Mouse (Mus musculus) ES-Bruce4 (cell line): ENCODE measurements at regions not wholly inside any gene's neighbourhood (a gene's known extent, or its start where the extent isn't known, plus 50 kb on each side); places are given as distances from the start of the nearest gene placed in this dataset.

Experiments
- H3K27ac ChIP-seq: 2 replicates; pipeline ENCODE4 v1.5.1; 2012; ENCODE audit warnings: low read length, inconsistent platforms; ENCODE audit not compliant: insufficient read depth
- H3K27me3 ChIP-seq: 2 replicates; pipeline ENCODE4 v1.6.1; 2012; ENCODE audit warnings: mild to moderate bottlenecking, low read length, inconsistent platforms; ENCODE audit not compliant: control insufficient read depth, poor library complexity, insufficient read depth, severe bottlenecking
- H3K36me3 ChIP-seq: 2 replicates; pipeline ENCODE4 v1.6.1; 2012; ENCODE audit warnings: inconsistent platforms, mild to moderate bottlenecking, low read length, moderate library complexity; ENCODE audit not compliant: control insufficient read depth, poor library complexity, insufficient read depth, severe bottlenecking
- H3K4me1 ChIP-seq: one replicate; pipeline ENCODE4 v1.8.1; 2011; ENCODE audit warnings: low read length; ENCODE audit not compliant: control insufficient read depth, insufficient read depth
- H3K4me3 ChIP-seq: 2 replicates; pipeline ENCODE4 v1.5.1; 2011; ENCODE audit warnings: low read depth, mild to moderate bottlenecking, low read length
- H3K9ac ChIP-seq: 2 replicates; pipeline ENCODE4 v1.6.1; 2012; ENCODE audit warnings: low read depth, mild to moderate bottlenecking, inconsistent platforms; ENCODE audit not compliant: poor library complexity, severe bottlenecking
- H3K9me3 ChIP-seq: replicated peaks from 2 replicates; pipeline ENCODE4 v1.6.1; 2012; ENCODE audit warnings: mild to moderate bottlenecking, low read length, inconsistent platforms; ENCODE audit not compliant: control insufficient read depth, poor library complexity, insufficient read depth, severe bottlenecking
- CTCF ChIP-seq: IDR thresholded peaks from one replicate; pipeline ENCODE4 v1.8.1; 2011; ENCODE audit warnings: low read depth, low read length
- EP300 ChIP-seq: IDR thresholded peaks from 2 replicates; pipeline ENCODE4 v1.6.1; 2011; ENCODE audit warnings: low read depth, low read length; ENCODE audit not compliant: insufficient read depth
- POLR2A ChIP-seq: IDR thresholded peaks from one replicate; pipeline ENCODE4 v1.8.1; 2011; ENCODE audit warnings: low read length; ENCODE audit not compliant: insufficient read depth

DNA sequence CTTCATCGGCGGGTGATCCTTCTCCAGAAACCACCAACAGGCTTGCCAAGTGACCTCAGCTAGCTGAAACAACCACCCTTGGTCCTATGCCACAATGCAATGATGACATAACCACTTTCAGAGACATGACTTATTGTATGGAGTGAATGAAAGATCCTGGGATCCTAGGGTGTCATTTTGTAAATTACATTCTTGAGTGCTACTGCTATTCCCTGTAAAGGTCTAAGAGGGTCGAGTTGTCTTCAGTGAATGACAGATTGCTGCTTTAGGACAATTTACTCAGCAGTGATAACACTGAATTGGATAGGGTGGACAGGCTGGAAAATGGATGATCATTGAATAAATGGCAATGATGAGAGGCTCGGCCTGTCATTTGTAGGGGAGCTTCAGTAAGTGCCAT, 692.4 kb downstream of the Gm9008 start:
- H3K9me3 ChIP-seq = no peaks in the 10 kb centered on the region
- H3K9ac ChIP-seq = no peak overlapping the region
- no peak for TF ChIP-seq EP300
- no peak for TF ChIP-seq CTCF
- TF ChIP-seq POLR2A = no peak
- no peak overlapping the region for H3K4me3 ChIP-seq
- no peak overlapping the region for H3K27ac ChIP-seq
- no peaks in the 10 kb centered on the region for H3K27me3 ChIP-seq
- H3K36me3 ChIP-seq = no peaks in the 10 kb centered on the region
- H3K4me1 ChIP-seq = no peaks in the 10 kb centered on the region

DNA sequence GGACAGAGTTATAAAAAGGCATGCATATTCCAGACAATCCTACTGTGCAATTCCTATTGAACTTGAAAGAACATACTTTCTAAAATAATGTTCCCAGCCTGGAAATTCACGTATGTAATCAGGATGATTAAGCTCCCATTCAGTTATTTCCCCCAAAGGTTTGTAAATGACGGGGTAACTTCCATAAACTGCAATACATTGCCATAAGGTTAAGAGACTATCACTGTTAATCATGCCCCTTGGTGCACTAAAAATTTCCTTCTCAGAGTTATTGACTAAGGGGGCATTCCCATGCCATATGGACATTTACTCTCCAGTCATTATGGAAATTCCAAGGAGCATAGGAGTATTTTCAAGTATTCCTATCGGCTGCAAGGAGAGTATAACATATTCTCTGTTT, 697.6 kb downstream of the Gm9008 start:
- Histone ChIP-seq H3K9ac (no peak overlapping the region), H3K36me3 (no peaks in the 10 kb centered on the region), H3K4me3 (no peak overlapping the region), H3K9me3 (no peaks in the 10 kb centered on the region), H3K4me1 (no peaks in the 10 kb centered on the region), H3K27ac (no peak overlapping the region), H3K27me3 (no peaks in the 10 kb centered on the region)
- TF ChIP-seq EP300 (no peak), POLR2A (no peak), CTCF (no peak)

DNA sequence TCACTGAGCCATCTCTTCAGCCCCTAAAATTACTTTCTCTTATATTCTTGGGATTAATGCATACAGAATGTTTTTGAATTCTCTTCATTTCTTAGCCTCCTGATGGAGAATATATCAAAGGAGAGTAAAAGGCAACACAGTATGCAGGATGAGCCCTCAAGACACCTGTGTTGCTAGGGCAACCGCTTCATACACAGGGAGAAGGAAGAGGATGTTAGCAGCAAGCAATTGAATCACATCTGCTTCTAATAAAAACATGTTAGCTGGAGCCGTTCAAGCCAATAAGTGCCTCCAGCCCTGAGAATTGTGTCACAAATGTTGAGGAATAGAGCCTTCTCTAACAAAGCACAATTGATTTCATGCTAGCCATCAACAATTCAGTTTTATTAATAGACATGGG, 698.0 kb downstream of the Gm9008 start:
- no peak for TF ChIP-seq CTCF
- TF ChIP-seq EP300 = no peak
- no peak for TF ChIP-seq POLR2A
- no peaks in the 10 kb centered on the region for H3K27me3 ChIP-seq
- H3K4me3 ChIP-seq = no peak overlapping the region
- H3K4me1 ChIP-seq = no peaks in the 10 kb centered on the region
- no peaks in the 10 kb centered on the region for H3K36me3 ChIP-seq
- H3K9ac ChIP-seq = no peak overlapping the region
- H3K27ac ChIP-seq = no peak overlapping the region
- H3K9me3 ChIP-seq = no peaks in the 10 kb centered on the region

DNA sequence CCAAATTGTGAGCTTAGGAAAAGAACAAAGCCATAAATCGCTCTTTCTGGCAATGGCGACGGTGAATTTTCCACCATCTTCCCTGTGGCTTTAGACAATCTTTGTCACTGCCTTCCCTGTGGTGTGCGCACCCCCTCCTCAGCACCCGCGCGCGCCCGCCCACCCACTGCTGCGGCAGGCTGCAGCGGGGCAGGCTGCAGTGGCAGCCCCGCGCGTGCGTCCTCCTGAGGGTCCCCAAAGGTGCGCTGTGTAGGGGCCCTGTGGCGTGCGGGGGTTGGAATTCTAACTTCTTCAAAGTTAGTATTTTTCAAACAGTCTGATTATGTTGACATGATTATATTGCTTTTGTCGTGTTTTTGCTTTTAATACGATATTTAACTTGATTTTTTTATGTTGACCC, 714.9 kb downstream of the Gm9008 start:
- no peaks in the 10 kb centered on the region for H3K27me3 ChIP-seq
- H3K27ac ChIP-seq = no peak overlapping the region
- TF ChIP-seq CTCF (no peak), POLR2A (no peak), EP300 (no peak)
- H3K36me3 ChIP-seq = no peaks in the 10 kb centered on the region
- no peaks in the 10 kb centered on the region for H3K9me3 ChIP-seq
- H3K4me1 ChIP-seq = no peaks in the 10 kb centered on the region
- H3K9ac ChIP-seq = no peak overlapping the region
- peak overlapping the region; percentile 35; the same call in 1 of the 2 replicates for H3K4me3 ChIP-seq

DNA sequence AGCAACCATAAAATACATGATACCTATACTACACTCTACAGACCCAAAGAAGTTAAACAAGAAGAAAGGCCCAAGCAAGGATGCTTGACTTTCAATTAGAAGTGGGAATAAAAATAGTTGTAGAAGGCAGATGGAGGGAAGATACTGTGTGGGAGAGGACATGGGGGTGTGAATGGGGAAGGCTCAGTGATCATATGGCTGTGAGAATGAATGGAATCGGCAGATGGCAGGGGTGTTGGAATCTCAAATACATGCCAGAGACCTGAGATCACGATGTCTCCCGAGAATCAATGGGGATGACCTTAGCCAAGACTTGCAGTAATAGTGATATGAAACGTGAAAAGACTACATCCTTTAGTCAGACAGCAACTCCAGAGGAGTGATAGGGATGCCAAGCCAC, 734.5 kb downstream of the Gm9008 start:
- Histone ChIP-seq H3K27me3 (no peaks in the 10 kb centered on the region), H3K36me3 (no peaks in the 10 kb centered on the region), H3K9me3 (no peaks in the 10 kb centered on the region), H3K27ac (no peak overlapping the region), H3K4me3 (no peak overlapping the region), H3K9ac (no peak overlapping the region), H3K4me1 (no peaks in the 10 kb centered on the region)
- TF ChIP-seq CTCF (no peak), POLR2A (no peak), EP300 (no peak)

DNA sequence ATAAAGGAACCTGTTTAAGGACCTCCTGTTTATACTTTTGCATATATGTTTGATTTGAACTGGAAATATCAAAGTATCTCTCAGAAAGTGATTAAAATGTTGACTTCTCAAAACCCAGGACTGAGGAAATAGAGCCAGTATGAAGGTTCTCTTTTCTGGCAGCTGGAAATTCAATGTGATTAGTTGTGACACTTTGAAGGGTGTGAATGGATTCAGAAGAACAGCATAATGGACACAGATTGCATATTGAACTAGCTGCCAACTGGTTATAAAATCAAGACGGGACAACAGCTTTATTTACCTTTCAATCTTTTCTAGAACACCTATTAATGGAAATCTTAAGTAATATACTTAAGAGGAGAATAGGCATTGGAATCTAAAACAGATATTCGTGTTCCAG, 741.4 kb downstream of the Gm9008 start:
- H3K9me3 ChIP-seq = no peaks in the 10 kb centered on the region
- no peaks in the 10 kb centered on the region for H3K36me3 ChIP-seq
- H3K4me3 ChIP-seq = no peak overlapping the region
- H3K27me3 ChIP-seq = no peaks in the 10 kb centered on the region
- no peak overlapping the region for H3K9ac ChIP-seq
- no peaks in the 10 kb centered on the region for H3K4me1 ChIP-seq
- TF ChIP-seq EP300 (no peak), POLR2A (no peak), CTCF (no peak)
- no peak overlapping the region for H3K27ac ChIP-seq
